Mouse (Mus musculus): ENCODE results near the gene Tmc1. TPM values are rescaled to one million over a fixed set of nuclear protein-coding genes. Genes with fewer than 3 reads are reported as not detected.

Gene Tmc1
- total RNA-seq (2021), result not detected

DNA sequence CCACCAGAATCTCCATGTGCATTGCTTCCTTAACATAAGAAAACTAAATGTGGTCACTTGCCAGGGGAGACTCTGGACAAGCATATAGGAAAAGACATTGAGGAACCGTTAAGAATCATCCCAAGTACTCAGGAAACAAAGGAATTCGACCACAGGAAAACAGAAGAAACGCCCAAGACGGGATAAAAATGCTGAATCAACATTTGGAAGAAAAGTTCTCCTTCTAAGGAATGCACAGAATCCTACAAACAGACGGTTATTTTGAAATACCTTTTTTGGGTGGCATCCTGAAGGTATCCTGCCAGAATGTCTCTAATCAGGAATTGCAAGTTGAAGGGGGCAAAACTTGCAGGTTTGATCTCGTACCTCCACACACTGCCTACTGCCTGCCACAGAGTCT is at the start of gene Tmc1:
TSS of gene Tmc1 (minus strand) at position 329 of the 400 bp plus-strand sequence.
- intact Hi-C loops (cut with DNase I), result no loop called here
- DNase-seq (ENCODE audit: low spot score), result no peak

GRCm38 (mm10) chr19:21001552-21001951 is 47.5 kb upstream of the Tmc1 start:
- intact Hi-C loops (cut with DNase I), result no loop called here

DNA sequence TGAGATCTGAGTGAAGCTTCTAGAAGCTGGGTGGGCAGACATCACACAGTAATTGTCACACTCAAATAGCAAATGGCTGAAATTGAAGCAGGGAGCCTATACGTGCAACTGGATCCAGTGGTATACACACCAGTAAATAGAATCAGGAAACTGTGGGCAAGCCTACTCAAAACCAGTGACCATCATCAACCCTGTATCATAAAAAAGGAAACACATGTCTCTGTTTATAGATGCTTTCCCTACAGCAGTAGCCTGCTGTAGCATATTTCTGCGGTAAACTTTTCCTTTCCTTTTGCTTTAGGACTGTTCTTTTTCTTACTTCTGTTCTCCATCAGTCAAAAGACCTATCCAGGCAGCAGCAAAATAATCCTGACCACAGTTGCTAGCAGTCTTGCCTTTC is 25.2 kb upstream of the Tmc1 start:
- DNase-seq (ENCODE audit: low spot score), result no peak
- intact Hi-C loops (cut with DNase I), result no loop called here

More at GRCm38 (mm10) chr19:21001552-21001951, 47.5 kb upstream of the Tmc1 start:
- DNase-seq (ENCODE audit: low spot score), result no peak

GRCm38 (mm10) chr19:20978148-20978547 is 24.1 kb upstream of the Tmc1 start:
- DNase-seq (ENCODE audit: low spot score), result no peak
- intact Hi-C loops (cut with DNase I), result no loop called here

- DNase-seq (ENCODE audit: low spot score), result no peak
- intact Hi-C loops (cut with DNase I), result no loop called here
Measured at GRCm38 (mm10) chr19:20971926-20972325, 17.9 kb upstream of the Tmc1 start.

DNA sequence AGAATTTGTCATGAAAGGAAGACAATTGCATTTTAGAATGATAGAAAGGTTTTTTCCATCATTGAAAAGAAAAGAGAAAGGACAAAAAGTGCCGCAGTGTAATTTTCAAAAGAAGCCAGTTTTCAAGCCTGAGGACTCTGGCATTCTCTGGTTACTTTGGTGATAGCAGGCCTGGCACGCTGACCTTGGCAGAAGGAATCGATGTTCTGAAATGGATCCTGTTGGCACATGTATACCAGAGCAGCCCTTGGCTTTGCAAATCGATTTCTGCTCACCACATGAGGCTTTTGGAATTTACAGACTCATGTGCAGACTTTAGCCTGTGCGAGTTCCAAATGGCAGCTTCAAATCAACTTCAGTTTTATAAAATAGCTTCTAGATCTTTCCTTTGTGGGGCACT is 813 bp upstream of the Tmc1 start:
- intact Hi-C loops (cut with DNase I), result no loop called here

DNA sequence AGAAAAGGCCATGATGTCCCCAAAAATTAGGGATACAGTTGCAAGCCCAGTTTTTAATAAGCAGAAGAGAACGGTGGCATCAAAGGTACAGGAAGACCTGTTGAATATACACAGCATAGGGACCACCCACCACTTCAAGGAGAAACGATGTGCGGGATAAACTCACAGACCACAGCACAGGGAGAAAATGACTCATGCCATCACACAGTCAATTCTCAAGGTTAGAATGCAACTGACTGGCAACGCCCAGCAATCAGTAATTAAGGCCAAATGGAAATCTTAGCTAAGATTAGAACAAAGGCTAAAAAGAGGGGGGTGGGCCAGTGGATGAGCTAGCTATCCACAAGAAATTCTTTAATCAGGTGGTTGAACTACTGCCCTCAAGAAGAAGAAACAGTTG is 9.6 kb downstream of the Tmc1 start:
- intact Hi-C loops (cut with DNase I), result no loop called here

More for the DNA sequence above, 813 bp upstream of the Tmc1 start:
- no peak for DNase-seq (ENCODE audit: low spot score)

DNA sequence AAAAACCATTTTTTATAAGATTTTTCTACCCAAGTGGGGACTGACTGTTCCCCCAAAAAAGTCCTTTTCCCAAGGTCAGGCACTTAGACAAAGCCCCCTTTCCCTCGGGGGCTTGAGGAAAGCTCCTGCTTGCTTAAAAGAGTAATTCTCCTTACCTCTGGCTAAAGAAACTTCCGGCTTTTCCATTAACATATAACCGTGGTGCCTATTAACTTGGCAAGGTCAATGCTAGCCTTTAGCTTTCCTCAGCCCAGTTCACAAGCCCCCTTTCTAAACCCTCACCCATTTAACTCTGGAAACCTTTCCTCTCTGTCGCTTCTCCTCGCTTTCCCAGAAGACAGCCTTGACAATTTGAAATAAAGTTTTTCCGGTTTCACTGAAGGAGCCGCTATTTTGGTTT is 29.7 kb downstream of the Tmc1 start:
- intact Hi-C loops (cut with DNase I), result no loop called here
- no peak for DNase-seq (ENCODE audit: low spot score)

More for the DNA sequence above, 9.6 kb downstream of the Tmc1 start:
- no peak for DNase-seq (ENCODE audit: low spot score)

GRCm38 (mm10) chr19:20923336-20924211 is 30.4 kb downstream of the Tmc1 start:
- no peak for DNase-seq (ENCODE audit: low spot score)
- intact Hi-C loops (cut with DNase I), result no loop called here

DNA sequence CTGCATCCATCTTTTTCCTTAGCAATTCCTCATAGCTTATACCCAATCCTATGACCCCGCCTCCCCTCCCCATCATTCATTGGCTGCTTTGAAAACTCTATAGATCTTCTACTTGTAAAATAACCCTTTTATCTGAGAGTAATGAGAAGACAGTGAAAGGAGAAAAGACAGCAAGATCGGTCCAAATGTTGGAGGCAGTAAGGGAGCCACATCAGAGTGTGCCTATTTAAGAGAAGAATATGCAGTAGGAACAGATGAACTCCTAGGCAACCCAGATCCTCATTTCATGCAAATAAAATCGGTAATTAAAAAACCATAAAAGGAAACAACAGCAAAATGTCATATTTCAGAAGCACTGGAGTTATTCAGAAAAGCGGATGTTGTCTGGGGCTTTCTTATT is 35.8 kb downstream of the Tmc1 start:
- intact Hi-C loops (cut with DNase I), result no loop called here
- no peak for DNase-seq (ENCODE audit: low spot score)

GRCm38 (mm10) chr19:20915151-20915550 is 38.9 kb downstream of the Tmc1 start:
- intact Hi-C loops (cut with DNase I), result no loop called here
- DNase-seq (ENCODE audit: low spot score), result no peak

DNA sequence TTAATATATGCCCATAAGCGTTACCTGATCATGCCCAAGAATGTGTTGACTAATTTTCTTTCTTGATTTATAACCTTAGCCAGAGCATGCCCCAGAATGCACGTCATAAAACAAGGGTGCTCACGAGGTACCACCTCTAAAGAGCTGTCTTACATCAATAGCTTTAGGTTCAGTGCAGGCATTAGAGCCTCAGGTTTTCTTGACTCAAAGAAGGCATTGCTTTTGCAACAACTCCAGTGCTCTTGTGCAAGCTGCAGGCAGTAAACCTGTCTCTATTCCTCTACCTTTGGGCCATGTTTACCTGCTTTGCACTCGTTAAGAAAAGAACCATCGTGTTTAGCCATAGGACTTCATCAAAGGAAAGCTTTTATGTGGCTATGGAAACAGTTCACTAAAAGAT is 43.6 kb downstream of the Tmc1 start:
- intact Hi-C loops (cut with DNase I), result no loop called here
- no peak for DNase-seq (ENCODE audit: low spot score)

GRCm38 (mm10) chr19:20881205-20881604 is 72.8 kb downstream of the Tmc1 start:
- intact Hi-C loops (cut with DNase I), result no loop called here
- DNase-seq (ENCODE audit: low spot score), result no peak

- intact Hi-C loops (cut with DNase I), result no loop called here
- DNase-seq (ENCODE audit: low spot score), result no peak
Measured at GRCm38 (mm10) chr19:20875881-20876280, 78.1 kb downstream of the Tmc1 start.

- intact Hi-C loops (cut with DNase I), result no loop called here
Measured at GRCm38 (mm10) chr19:20861779-20862178, 92.2 kb downstream of the Tmc1 start.

DNA sequence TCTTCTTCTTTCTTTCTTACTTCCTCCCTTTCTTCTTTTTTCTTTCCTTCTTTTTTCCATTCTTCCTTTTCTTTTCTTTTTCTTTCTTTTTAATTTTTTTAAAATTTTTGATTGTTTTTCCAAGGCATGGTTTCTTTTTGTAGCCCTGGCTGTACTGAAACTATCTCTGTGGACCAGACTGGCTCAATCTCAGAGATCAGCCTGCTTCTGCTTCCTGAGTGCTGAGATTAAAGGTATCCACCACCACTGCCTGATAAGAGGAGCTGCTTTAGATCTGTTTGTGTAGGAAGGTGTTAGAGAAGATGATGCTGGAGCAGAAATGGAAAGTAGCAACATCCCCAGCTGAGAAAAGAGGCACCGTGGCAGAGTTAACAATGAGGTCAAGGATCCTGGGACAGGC is 93.7 kb downstream of the Tmc1 start:
- intact Hi-C loops (cut with DNase I), result no loop called here
- no peak for DNase-seq (ENCODE audit: low spot score)

More at GRCm38 (mm10) chr19:20861779-20862178, 92.2 kb downstream of the Tmc1 start:
- DNase-seq (ENCODE audit: low spot score), result no peak

DNA sequence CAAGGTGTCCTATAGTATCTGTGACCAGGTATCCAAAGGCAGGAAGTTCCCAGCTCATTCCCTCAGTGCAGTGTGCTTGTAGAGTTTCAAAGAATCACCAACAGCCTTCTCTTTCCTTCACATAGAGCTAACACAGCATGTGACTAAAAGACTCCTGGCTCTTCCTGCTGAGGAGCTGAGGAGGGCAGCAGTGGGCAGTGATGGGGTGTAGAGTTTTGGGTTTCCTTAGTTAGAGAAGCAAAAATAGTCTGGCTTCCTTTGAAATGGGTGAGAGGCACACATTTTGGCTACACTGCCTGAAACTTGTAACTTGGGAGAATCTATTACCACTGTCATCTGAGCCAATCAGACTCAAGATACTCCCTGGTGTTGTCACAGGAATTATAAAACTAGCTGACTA is 96.2 kb downstream of the Tmc1 start:
- intact Hi-C loops (cut with DNase I), result no loop called here
- no peak for DNase-seq (ENCODE audit: low spot score)

DNA sequence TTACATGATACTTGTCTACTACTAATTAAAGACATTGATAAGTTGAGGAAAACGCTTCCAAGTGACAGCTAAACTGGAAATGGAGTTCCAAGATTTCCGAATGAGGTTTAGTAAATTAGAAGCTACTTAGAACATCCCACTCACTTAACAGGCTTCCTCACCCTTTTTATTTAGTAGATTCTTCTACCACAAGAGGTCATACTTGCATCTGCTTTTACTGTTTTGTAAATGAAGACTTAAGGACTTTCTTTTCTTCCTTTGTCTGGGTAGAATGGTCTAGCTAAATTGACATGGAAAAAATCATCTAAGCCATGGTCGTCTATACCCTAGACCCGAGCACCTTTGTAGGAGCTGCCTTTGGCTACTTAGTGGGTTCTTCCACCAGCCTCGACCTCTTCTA is 105.1 kb downstream of the Tmc1 start:
- intact Hi-C loops (cut with DNase I), result no loop called here
- no peak for DNase-seq (ENCODE audit: low spot score)

DNA sequence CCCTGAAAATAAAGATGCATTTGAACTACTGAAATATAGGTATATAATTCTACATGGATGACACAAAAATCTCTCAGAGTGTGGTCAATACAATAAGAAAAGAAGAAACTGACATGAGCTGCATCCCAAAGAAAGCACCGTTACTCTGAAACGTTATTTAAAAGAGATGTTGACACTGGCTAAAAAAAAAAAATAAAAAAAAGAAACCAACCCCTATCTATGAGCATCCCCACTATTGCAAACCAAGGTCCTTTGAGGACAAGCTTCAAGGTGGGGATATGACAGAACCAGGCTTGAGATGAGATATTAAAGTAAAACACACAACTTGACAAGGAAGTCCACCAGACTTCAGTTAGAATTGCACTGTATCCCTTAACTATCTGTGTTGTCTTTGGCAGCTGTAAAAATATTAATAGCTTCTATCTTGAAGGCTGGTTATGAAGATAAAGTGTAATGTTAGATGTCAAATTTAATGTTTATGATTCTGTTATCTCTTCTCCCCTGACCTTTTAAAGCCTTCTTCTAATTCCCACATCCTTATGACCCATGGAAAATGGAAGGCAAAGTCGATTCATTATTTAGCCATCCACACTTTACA is 106.4 kb downstream of the Tmc1 start:
- intact Hi-C loops (cut with DNase I), result no loop called here
- no peak for DNase-seq (ENCODE audit: low spot score)

DNA sequence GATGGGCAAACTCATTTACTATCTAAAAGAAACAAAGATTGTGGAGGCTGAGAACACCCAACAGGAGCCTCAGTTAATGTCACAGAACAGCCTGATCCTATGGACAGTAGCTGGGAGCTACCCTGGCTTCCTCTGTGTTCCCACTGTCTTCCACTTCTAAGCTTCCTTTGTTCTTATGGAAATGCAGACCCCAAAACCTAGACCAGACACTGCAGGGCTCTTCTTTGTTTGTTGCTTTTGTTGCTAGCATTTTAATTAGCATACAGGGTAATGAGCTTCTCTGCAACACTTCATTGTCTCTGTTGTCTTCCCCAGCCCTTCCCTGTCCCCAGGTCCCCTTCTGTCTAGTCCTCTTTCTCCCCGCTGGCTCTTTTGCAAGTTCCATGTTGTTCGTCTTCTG is 116.6 kb downstream of the Tmc1 start:
- no peak for DNase-seq (ENCODE audit: low spot score)
- intact Hi-C loops (cut with DNase I), result no loop called here

DNA sequence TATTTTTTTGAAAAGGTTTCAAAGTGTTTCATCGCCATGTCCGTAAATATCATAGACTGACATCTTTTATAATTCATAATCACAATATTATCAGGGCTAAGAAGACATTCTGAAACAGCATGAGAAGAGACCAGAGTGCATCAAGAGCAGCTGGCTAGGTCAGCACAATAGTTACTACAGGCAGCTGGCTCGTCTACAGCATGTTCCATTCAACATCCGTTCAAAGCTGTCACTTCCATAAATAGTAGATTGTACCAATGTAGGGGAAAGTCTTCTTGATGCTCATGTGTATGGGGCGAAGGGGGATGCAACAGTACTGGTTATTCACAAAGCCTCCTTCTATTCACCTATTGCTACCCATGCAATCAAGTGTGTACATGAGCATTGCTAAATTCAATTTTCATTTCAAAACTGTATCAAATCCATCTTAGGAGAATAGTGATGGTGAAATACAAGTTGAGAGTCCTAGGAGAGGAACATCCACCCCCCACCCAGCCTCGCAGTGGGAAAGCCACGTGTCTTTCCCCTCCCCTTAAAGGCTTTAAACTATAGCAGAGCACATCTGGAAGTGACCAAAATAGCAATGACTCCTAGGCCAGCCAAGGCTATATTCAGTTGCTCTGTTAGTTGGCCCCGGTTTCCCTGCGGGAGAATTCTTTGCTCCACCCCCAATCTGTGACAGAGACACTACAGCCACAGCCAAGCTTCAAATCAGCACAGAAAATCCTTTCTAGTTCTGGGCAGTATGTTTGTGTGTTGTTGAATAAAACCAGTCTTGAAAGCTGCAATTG is 117.8 kb downstream of the Tmc1 start:
- DNase-seq (ENCODE audit: low spot score), result peak; percentile 1
- intact Hi-C loops (cut with DNase I), result no loop called here
